Mouse (Mus musculus) naive thymus-derived CD4-positive, alpha-beta T cell, adult 2 months (primary cell): ENCODE data around the gene Fam189a2.

Source experiments
- DNase-seq: peaks from one replicate; pipeline ENCODE4 v3.0.0-alpha.2; 2011; ENCODE audit warnings: low read depth

Gene Fam189a2

DNA sequence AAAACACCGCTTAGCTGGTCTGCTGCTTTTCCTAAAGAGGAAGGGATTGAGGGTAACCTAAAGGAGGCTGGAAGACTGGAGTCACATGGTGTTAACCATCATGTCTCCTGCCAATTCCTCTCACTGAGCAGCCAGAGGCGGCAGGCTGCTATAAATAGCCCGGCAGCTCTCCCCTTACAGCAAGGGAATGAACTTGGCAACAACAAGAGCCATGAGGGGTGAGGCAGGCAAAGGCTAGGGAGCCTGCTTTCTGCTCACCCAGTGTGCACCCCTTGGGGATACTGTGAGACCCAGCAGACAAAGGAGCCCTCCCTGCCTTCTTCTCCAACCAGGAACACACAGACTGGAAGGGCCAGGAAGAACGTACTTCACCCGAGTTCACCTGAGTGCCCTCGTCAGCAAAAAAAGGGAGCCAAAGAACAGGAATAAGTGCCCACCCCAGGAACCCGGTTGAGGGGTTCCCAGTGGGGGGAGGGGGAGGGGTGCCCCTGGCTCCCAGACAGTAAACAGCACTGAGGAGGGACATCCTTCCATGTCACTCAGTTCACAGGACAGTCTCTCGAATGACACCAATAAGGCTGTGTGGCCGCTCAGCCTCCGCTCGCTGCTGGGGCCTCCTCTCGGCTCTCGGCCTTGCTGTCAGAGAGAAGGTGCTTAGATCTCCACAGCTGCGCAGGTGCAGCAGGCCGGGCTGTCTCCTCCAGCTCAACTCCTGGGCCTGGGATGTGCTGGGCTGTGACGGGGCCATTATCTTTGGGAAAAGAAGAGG lies 57.8 kb downstream of the Fam189a2 start:
- no peak for DNase-seq

DNA sequence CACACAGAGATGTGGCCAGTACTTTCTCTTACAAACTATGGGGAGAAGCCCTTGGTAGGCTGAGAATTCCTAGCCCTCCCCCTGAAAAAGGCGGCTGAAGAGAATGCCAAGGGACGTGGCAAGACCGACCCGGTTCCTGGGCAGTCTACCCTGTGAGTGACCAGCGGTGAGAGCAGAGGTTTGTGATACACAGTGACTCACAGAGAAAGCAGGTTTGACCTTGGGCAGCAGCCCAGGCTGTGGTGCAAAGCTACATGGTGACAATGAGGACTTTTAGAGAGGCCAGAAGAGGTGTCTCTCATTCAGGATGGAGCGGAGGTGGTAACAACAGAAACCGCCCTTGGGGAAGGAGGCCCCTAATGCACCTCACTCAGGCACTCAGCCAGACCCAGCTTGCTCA lies 59.4 kb downstream of the Fam189a2 start:
- no peak for DNase-seq

DNA sequence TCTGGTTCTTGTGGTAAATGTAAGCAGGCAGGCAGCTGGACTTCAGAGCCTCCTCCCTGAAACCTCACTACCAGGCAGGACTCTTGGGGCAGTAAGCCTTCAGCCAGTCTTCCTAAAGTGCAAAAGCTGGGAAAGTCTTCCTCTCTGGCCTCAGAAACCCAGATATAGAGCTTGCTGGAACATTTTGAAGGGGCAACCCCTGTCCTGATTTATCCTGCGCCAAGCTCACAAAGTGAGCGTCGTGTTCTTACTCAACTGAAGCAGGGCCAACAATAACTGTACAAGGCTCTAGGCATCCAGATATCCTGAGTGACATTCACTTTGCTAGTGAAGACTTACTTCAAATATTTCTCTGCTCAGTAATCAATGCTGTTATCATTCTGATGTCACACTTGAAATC lies 60.4 kb downstream of the Fam189a2 start:
- no peak for DNase-seq

DNA sequence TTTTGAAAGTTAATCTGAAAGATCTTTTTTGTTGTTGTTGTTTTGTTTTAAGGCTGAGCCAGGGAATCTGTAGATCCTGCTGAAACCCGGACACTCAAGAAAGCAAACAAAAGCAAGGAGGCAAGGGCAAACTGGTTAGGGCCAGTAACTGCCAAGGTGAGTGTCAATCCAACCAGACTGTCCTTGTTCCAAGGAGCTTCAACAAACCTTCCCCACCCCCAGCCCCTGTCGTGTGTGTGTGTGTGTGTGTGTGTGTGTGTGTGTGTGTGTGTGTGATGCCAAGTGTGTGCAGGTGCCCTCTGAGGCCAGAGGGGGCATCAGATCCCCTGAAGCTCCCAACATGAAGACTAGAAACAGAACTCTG lies 62.0 kb downstream of the Fam189a2 start:
- no peak for DNase-seq

DNA sequence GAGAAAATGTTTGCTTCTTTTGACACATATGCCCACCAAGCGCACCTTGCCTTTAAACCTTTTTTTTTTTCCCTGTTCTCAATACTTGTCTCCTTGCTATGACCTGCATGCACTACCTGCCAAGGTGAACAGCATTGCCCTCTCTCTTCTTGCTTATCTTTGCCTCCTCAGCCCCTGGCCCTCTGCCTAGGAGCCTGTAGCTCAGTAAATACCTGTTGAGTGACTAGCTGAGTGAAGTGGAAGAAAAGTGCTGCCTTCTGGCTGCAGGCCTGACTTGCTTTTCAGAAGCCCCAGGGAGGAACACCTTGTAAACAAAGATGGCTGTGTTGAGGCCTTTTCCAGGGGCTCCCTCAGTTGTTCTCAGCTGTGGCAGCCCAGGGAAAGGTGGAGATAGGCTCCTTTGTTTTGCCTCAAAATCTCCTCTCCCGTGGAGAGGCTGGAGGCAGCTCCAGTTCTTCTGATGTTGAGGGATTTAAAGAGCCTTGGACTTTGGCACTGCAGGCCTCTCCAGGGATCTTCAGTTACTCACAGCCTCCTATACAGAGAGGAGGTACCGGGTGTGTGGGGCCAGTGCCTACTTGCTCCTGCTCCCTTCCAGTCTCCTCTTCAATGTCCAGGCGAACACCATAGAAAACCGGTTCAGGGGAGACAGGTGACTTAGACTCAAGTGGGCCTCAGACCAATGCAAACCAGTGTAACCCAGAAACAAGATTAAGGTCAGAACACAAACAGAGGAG lies 62.5 kb downstream of the Fam189a2 start:
- DNase-seq, result no peak

DNA sequence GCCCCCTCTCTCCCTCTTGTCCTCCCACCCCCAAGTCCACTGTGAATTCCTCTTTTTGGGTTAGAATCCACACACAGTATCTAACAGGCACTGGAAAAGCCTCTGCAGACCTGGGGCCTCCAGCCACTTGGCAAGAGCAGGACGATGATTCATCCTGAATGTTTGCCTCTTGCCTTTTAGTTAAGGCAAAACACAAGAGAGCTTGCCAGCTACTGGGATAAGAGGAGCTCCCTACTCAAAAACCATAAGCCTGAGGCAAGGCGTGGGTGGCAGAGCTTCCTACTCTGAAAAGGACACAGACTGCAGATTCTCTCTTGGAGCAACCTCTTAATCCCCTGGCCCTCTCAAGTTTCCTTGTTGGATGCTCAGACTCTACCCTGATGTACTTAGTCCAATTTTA lies 63.7 kb downstream of the Fam189a2 start:
- no peak for DNase-seq

DNA sequence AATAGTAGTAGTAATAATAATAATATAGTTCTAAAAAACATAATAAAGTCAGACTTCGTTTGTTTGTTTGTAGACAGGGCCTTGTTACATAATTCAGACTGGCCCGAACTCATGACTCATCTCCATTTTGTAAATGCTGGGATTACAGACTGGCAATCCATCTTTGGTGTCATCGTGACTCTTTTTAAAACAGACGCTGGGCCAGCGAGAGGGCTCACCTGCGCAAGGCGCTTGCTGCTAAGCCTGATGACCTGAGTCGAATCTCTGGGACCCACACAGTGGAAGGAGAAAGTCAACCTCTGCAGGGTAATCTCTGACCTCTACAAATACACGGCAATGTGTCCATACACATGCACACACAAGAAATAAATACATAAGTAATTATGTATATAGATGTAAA lies 64.4 kb downstream of the Fam189a2 start:
- DNase-seq, result no peak

DNA sequence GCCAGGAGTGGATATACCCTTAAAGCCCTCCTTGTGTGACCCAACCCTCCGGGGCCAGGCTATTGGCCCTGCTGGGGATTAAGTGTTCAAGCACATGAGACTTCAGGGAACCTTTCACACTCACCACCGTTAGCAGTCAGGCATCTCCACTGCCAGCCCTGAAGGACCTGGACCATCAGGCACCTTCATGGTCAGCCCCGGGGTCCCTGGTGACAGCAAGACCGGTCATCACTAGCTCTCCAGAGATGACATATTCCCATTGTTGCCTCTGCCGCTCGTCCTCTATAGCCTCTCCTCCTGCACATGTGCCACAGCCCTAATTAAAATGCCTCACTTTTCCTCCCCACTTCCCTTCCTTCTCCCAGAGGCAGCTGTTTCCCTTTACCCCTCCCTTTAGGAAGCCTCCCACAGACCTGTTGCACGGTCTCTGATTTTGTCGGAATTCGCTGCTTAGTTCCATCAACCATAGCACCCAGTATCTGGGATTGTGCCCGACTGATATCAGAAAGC lies 66.4 kb downstream of the Fam189a2 start:
- DNase-seq, result no peak

DNA sequence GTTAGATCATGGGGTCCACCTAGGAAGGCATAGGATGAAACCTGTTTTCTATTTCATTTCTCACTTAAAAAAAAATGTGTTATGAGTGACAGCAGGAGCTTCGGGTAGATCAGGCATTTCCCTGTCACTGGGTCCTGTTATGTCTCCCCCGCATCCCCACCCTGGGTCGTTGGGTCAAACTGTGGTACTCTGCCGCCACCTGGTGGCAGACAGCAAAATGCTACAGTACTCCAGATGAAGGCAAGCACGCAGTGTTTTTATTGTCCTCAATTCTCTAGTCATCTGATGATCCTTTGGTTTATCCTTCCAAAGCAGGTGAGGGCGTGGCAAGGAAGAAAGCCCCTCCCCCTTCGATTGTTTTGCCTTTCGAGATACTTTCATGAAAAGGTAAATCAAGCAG lies 69.3 kb downstream of the Fam189a2 start:
- peak; percentile 16 for DNase-seq

DNA sequence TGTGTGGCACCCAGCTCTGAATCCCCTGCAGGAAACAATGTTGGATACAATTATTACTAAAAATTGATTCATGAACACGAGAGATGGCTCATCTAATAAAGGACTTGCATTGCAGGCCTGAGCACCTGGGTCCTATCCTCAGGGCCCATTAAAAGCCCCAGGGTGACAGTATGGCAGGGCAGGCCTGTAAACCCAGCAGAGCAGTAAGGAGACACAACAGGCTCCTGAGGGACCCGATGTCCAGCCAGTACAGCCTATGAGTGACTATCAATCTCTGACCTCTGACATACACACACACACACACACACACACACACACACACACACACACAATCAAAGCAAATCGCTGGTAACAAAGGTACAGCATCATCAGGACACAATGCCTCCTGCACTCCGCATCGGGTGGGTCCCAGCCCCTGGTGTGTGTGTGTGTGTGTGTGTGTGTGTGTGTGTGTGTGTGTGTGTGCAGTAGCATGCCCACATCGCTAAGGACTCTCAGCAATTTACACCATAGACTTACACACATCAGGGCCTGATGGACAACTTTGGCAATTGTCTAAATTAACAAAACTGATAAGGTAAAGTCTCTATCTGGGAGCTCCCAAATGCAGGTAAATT lies 69.9 kb downstream of the Fam189a2 start:
- no peak for DNase-seq

DNA sequence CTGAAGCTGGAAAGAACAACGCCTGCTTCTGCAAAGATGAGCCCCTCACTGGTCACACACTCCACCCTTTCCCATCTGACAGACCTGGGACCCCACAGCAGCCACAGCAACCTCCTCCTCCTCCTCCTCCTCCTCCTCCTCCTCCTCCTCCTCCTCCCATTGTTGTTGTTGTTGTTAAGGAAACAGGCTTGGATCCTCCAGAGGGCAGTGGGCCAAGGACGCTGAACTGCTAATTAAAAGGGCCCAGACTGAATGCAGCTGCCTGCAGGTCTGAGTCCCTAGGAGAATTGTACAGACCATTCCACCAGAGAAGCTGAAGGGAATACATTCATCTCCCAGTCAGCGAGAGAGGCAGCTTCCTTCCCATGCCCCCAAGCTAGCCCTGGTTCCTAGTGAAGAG lies 70.5 kb downstream of the Fam189a2 start:
- DNase-seq, result no peak

DNA sequence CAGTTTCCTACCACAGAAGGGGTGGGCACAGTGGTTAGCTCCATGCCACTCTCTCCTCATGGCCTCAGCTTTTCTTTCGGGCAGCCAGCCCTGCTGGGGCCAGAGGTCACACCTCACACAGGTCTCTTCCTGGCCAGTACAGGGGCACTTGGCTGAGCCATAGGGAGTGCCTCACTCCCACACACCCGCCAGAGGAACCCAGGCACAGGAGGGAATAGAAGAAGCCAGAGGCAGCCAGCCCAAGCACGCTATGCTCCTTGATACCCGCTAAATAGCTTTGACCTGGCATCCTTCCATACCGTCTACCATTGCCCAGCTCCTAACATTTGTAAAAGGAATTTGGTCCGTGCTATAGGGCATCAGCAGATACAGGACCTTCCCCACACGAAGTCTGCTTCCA lies 70.9 kb downstream of the Fam189a2 start:
- no peak for DNase-seq

DNA sequence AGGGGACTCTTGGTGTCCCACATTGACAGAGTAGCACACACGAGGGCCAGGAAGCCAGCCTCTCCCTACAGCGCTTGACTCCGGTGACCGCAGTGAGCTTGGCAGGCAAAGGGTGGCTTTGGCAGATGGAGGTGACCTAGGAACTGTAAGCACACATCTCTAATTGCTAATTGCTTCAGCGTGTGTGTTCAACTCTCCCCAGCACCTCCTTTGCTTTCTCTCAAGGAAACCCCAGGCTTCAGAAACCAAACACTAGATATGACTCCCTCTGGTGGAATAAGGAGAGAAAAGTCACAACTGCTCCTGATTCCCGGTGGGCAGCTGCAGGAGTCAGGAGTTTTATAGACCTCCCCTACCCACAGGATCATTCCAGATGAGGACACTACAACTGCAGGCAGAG lies 71.9 kb downstream of the Fam189a2 start:
- no peak for DNase-seq

DNA sequence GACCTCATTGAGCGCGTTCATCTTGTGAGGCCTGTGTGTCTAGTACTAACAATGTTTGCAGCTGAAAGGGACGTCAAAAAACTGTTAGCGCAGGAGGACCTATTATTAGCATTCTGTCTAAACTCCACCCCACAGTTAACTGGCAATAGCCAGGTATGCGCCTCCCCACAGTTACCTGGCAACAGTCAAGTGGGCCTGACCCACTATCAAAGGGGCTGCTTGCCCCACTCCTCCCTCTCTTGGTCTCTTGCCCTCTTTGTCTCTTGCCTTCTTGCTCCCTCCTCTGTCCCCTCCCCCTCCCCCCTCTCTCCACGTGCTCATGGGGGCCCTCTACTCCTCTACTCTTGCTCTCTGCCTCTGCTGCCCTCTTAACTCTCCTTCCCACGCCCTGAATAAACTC lies 73.3 kb downstream of the Fam189a2 start:
- DNase-seq, result no peak

DNA sequence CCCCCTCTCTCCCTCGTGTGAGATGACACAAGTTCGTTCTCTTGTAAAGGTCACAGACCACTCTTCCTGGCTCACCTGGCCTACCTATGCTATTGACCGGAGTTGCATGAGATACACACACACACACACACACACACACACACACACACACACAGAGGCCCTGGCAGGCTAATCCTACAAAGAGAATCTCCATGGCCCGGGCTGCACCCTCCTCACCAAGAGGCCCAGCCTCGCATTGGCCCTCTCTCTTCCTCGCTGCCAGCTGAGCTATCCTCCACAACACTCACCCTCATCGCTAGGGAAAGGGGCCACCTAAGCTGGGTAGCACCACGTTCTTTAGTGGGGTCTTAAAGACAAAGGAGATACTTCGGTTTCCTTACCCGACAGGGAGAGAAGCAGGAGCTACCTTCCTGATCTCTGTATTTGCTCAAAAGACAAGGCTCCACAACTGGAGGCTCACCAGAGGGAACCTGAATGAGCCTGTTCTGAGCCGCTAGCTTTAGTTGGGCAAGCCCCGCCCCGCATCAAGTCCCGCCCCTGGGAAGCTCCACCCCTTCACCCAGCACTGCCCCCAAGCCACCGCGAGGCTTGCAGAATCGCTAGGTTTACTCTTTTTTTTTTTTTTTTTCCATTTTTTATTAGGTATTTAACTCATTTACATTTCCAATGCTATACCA lies 74.4 kb downstream of the Fam189a2 start:
- no peak for DNase-seq

DNA sequence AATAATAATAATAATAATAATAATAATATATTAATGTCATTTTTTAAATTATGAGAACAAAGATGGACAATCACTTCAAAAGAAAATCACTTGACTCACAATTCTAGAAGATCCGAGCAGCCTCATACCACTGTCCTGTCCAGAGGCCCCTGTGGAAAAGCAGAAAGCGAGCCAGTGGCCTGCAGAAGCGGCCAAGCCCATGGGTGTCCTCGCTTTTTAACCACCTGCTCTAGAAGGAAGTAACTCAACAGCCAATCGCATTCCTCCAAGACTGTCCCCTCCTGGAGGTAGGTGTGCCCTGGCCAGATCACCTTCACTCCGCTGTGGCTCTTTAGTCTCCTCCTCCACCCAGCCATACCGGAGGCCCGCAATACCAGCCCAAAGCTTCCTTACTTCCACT lies 75.4 kb downstream of the Fam189a2 start:
- DNase-seq, result no peak

DNA sequence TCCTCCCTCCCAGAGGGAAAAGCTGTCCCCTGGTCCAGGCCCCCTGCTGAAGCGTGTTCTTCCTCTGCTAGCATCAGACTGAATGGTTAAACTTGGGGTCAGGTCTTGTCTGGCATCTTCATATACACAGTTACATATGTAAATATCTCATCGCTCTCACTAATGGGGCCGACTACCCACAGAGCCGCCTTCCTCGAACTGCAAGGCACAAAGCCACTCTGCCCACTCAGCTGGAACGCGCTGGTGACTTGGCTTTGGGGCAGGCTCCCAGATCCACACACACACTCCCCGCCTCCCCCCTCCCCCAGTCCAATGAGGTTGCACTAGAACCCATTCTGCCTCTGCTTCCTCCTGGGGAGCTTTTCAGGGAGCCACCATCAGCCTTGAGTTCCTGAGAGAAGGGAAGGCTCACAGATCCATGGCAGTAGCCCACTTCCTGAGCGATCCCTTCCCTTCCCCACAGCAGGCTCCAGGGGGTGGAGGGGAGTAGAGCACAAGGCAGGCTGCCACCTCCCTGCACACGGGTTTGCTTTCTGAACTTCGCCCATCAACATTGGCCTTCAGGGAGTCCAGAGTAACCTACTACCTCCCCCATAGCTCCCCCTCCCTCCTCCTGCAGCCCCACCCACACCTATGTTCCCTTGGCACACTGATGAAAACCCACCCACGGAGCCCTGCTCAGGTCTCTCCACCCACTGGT lies 82.4 kb downstream of the Fam189a2 start:
- no peak for DNase-seq

DNA sequence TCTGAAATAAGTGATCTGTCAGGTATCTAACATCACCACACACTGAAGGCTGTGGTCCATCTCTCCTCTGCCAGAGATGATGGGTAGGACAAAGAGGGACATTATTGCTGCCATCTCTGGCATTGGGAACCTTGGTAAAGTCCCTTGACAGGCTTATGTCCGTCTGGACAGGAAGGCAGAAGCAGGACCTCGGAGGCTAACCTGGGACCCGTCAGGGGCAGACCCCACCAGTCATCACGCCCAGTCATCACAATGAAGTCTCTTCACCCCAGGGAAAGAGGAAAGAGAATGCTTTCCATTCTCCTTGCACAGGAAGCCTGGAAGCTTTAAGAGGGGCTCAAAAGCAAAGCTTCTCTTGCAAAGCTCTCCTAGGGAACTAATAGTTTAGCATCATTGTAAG lies 82.9 kb downstream of the Fam189a2 start:
- DNase-seq, result no peak

DNA sequence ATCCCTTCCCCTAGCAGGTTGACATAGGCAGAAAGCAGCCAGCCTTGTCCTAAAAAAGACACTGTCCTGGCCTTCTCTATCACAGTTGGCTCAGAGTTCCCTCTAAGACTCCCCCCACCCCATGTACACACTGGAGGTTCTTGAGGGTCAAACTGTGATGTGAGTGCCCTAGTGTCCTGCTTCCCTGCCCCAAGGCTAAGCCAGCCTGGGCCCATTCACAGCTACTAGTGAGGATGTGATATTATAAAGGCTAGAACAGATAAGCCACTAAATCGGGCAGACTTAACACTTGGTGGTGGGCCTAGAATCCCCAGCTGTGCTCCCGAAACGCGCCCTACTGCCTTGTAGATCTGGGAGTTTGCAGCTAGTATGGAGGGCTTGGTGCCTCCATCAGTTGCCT lies 84.1 kb downstream of the Fam189a2 start:
- DNase-seq, result no peak

DNA sequence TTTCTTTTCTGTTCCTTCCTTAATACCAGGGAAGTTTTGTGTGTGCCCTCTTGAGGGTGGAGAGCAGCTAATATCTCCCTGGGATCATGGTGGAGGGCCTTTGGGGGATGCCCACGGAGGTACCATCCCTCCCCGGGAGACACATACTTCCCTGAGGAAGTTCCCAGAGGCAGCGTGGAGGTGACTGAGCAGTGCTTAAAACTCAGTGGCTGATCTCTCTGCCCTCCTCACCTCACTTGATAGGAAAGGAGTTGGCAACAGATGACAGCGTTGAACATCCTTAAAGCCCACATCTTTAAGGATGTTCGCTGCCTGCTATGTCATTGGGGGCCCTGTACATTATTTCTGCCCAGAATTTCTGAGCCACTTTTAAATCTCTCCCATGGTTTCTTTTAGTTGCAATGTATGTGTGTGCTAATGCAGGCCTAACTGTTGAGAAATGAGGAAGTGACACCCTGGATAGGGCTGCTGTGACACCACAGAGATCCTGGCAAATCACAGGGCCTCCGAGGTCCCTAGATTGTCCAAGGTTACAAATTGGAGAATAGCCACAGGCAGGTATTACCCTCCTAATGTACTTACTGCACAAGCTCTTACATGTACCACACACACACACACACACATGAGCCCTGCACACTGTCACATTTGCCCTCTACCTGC lies 84.7 kb downstream of the Fam189a2 start:
- DNase-seq, result no peak

DNA sequence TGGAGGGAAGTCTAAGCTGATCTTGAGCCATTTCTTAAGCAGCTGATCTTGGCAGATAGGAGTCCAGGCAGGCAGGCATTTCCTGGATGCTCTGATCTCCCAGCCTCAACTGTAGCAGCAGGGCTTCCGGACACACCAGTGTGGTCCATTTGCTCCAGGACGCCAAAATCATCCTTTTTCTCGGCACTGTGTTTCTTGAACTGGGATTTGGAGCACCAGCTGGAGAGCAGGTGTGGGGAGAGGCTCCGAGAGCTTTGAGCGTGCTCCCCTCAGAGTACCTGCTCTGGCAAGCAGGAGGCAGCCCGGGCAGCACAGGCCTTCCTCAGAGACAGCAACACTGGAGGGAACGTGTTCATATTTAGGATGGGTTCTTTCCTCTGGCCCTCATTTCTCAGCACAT lies 87.9 kb downstream of the Fam189a2 start:
- no peak for DNase-seq
